Mouse (Mus musculus) ovary, adult 2 months (tissue): ENCODE data around the gene Gm29564. TPM values are rescaled to one million over a fixed set of nuclear protein-coding genes. Genes with fewer than 3 reads are reported as not detected.

Experiments
- polyA plus RNA-seq: library from polyadenylated mRNA; depleted of rRNA; stranded (reverse); fragments of >200 nt; gene quantifications from 2 replicates; pipeline ENCODE4 v1.2.3, GENCODE M21; 2012; rRNA removed

Gm29564 gene
- polyA plus RNA-seq: not detected in 2 replicates

GRCm38 (mm10) chrY:78212693-78213092 is at the start of gene Gm29564:
Gene Gm29564, plus strand, starts transcription at chrY:78212993.

Other genes with a start within 250 kb of the Gm29564 start
- not detected in 2 replicates for gene Gm20867, start 249.8 kb upstream of the Gm29564 start, polyA plus RNA-seq